Mouse (Mus musculus) kidney, embryonic 15.5 days (tissue): ENCODE measurements around the gene Srsx. TPM values are rescaled to one million over a fixed set of nuclear protein-coding genes. Genes with fewer than 3 reads are reported as not detected.
"Not testable (repeated sequence)": the region's sequence is repeated elsewhere in the genome, so short reads cannot be mapped to it uniquely, and the experiment has no call there.

Source experiments
- ATAC-seq: fragments of 200-750 bp; cut with Nextera tagmentation; replicated peaks from 2 replicates; pipeline ENCODE4 v1.8.0; 2017; ENCODE audit warnings: moderate TSS enrichment; ENCODE audit not compliant: low FRiP score
- H3K27ac ChIP-seq: fragments of 300-500 bp; sonication (generic); 2 replicates; pipeline ENCODE4 v1.5.1; 2015; ENCODE audit warnings: mild to moderate bottlenecking, inconsistent platforms
- H3K27me3 ChIP-seq: fragments of 300-500 bp; sonication (generic); 2 replicates; pipeline ENCODE4 v1.6.1; 2015; ENCODE audit warnings: inconsistent platforms
- H3K36me3 ChIP-seq: fragments of 300-500 bp; sonication (generic); 2 replicates; pipeline ENCODE4 v1.6.1; 2015; ENCODE audit warnings: inconsistent platforms
- H3K4me1 ChIP-seq: fragments of 300-500 bp; sonication (generic); 2 replicates; pipeline ENCODE4 v1.6.1; 2015; ENCODE audit warnings: inconsistent platforms
- H3K4me2 ChIP-seq: fragments of 300-500 bp; sonication (generic); 2 replicates; pipeline ENCODE4 v1.6.1; 2015; ENCODE audit warnings: moderate library complexity, mild to moderate bottlenecking, inconsistent platforms
- H3K4me3 ChIP-seq: fragments of 300-500 bp; sonication (generic); replicated peaks from 2 replicates; pipeline ENCODE4 v1.5.1; 2015; ENCODE audit warnings: mild to moderate bottlenecking, inconsistent platforms
- H3K9ac ChIP-seq: fragments of 300-500 bp; sonication (generic); 2 replicates; pipeline ENCODE4 v1.6.1; 2015; ENCODE audit warnings: mild to moderate bottlenecking, inconsistent platforms
- H3K9me3 ChIP-seq: fragments of 300-500 bp; sonication (generic); replicated peaks from 2 replicates; pipeline ENCODE4 v1.6.1; 2016; ENCODE audit warnings: inconsistent platforms
- WGBS: fragments of 180-500 bp; shearing (Covaris S2); methylation state at CpG from one replicate; pipeline ENCODE4 v1.1.7; 2015; ENCODE audit warnings: mixed read lengths; 5-methylcytosine and 5-hydroxymethylcytosine counted together
- polyA plus RNA-seq: library from polyadenylated mRNA; unstranded; fragments of >200 nt; fragmentation: Nextera tagmentation; extraction: Ambion mirVana; gene quantifications from 2 replicates; pipeline ENCODE4 v1.2.1, GENCODE M21; 2015

The Srsx gene
- polyA plus RNA-seq = not detected in 2 replicates

DNA sequence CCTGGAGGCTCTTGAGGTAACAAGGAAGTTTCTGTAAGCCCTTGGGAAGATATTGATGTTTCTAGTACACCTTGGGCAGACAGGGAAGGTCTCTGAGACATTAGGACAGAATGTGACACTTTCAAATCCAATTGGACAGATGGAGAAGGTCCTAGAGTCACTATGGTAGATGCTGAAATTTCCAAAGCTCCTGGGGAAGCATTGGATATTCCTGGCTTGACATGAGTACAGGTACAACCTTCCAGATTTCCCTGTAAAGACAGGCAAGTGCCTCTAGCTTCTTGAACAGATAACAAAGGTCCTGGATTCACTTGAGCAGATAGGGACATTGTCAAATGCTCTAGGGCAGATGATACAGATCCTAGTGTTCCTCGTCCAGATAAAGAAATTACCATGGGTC, at the start of gene Srsx:
Srsx (minus strand) TSS at position 101 of the 400 bp plus-strand sequence.
- not testable (repeated sequence) for H3K9me3 ChIP-seq, ATAC-seq, H3K4me1 ChIP-seq, H3K27ac ChIP-seq, H3K27me3 ChIP-seq, H3K9ac ChIP-seq, H3K4me3 ChIP-seq, H3K4me2 ChIP-seq, H3K36me3 ChIP-seq
- WGBS = no CpG with 5 or more reads among the region's 1 CpGs

DNA sequence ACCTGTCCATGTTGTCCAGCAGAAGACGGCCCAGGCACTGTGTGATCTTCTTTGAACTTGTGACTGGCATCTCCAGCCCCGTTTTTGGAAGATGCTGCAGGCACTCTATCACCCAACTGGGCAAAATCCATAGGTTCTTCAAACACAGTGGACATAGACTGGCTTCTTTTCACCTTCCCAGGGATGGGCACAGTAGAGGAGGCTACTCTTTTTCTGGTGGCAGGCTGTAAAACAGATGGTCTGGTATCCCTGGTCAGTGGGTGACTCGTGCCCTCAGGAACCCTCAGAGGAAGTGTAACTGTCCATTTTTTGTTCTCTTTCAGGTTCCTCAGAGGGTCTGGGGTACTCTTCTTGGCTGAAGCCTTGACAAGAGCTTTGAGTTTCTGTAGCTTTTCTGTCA, 24.5 kb upstream of the Srsx start, which contains the start of gene Gm17577:
Gm17577 (minus strand) TSS at position 101 of the 400 bp plus-strand sequence.
- not testable (repeated sequence) for H3K27me3 ChIP-seq, H3K27ac ChIP-seq, H3K9me3 ChIP-seq, H3K36me3 ChIP-seq, H3K4me3 ChIP-seq, H3K9ac ChIP-seq, ATAC-seq, H3K4me2 ChIP-seq, H3K4me1 ChIP-seq
- no CpG with 5 or more reads among the region's 3 CpGs for WGBS

Other genes starting within 250 kb of the Srsx start
- gene Gm17521, start 192.8 kb downstream of the Srsx start, polyA plus RNA-seq = not detected in 2 replicates
- 12.8 and 13.8 TPM in 2 replicates for gene Cldn34c1, start 119.0 kb downstream of the Srsx start, polyA plus RNA-seq
- not detected in 2 replicates for gene Gm17577, start 24.4 kb upstream of the Srsx start, polyA plus RNA-seq